Mouse (Mus musculus) liver, adult 2 months (tissue): ENCODE measurements around the gene Wwc2.

Experiments used
- CTCF ChIP-seq: fragments of 200-500 bp; IDR thresholded peaks from 2 replicates; pipeline ENCODE4 v1.5.1; 2011; ENCODE audit warnings: low read depth, low read length, control low read depth
- POLR2A ChIP-seq: fragments of 200-500 bp; IDR thresholded peaks from 2 replicates; pipeline ENCODE4 v1.6.1; 2011; ENCODE audit warnings: low read length, control low read depth; ENCODE audit not compliant: insufficient read depth; ENCODE audit errors: extremely low read depth

DNA sequence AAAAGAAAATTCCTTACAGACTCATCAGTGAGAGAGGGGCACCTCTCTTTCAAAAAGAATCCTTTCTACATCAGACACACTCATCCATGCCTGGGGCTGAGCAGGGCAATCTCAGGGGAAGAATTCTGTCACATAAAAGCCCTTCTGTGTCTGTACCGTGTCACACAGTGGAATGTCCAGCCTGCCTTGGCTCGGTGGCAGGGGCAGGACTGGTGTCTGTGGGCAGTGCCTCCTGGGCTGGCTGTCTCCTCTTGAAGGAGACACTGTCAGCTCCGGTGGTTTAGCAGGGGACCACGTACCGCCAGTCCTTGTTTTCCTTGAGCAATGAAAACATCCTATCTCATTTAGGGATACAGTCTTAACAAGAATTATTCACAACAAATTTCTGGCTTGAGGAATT lies 165.1 kb downstream of the Wwc2 start:
- no peak for TF ChIP-seq POLR2A
- no peak for TF ChIP-seq CTCF
